Mouse (Mus musculus): ENCODE data around the gene Nus1.

- TF ChIP-seq POLR2A (IDR thresholded peaks at IDR 0.05; ENCODE audit: extremely low read depth, insufficient read depth, low read length) (no peak), CTCF (IDR thresholded peaks at IDR 0.05; ENCODE audit: low read depth, low read length) (no peak)
Measured at GRCm38 (mm10) chr10:52399722-52400121, 17.6 kb upstream of the Nus1 start.
